Mouse (Mus musculus): ENCODE measurements around the gene Gm6040.

DNA sequence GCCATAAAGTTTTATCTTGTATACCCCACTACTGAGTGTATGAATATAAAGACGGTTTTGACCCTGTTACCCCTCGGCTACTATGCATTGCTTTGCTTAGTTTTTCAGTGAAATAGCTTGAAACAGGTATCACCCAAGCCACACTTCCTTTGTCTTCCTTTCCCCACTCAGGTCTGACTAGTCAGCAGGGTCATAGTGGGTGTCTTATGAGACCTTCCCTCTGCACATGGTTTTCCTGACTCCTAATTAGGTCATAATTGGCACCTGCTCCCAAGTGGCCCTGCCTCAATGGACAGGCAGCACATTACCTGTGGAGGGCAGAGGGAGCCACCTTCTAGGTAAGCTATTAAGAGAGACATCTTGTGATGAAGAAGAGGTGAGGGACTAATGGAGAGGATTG is 29.5 kb downstream of the Gm6040 start, which contains the start of gene Defb33:
- no peak for TF ChIP-seq ZNF384 (IDR thresholded peaks at IDR 0.05; ENCODE audit: low read depth, low read length)
- TF ChIP-seq MAX (IDR thresholded peaks at IDR 0.05; ENCODE audit: low read length): no peak
- no peak for TF ChIP-seq POLR2A (IDR thresholded peaks at IDR 0.05; ENCODE audit: low read depth, low read length)
- TF ChIP-seq SIN3A (IDR thresholded peaks at IDR 0.05; ENCODE audit: low read length): no peak
- TF ChIP-seq CTCF (conservative IDR thresholded peaks at IDR 0.05 in 1 of 2, IDR thresholded peaks at IDR 0.05 in 1 of 2; ENCODE audit: low read depth in 2 of 2, low read length in 2 of 2): no peak
- TF ChIP-seq EP300 (IDR thresholded peaks at IDR 0.05; ENCODE audit: low read length): no peak
- no peak for TF ChIP-seq TBP (conservative IDR thresholded peaks at IDR 0.05; ENCODE audit: low read depth, low read length)

Data from CH12.LX (cell line).